Mouse (Mus musculus): Measurements from ENCODE around the gene Eefsec. TPM values are rescaled to one million over a fixed set of nuclear protein-coding genes. Genes with fewer than 3 reads are reported as not detected.

Gene Eefsec
- polyA plus RNA-seq, 1 experiment from 2014 or later: 33.7 TPM

DNA sequence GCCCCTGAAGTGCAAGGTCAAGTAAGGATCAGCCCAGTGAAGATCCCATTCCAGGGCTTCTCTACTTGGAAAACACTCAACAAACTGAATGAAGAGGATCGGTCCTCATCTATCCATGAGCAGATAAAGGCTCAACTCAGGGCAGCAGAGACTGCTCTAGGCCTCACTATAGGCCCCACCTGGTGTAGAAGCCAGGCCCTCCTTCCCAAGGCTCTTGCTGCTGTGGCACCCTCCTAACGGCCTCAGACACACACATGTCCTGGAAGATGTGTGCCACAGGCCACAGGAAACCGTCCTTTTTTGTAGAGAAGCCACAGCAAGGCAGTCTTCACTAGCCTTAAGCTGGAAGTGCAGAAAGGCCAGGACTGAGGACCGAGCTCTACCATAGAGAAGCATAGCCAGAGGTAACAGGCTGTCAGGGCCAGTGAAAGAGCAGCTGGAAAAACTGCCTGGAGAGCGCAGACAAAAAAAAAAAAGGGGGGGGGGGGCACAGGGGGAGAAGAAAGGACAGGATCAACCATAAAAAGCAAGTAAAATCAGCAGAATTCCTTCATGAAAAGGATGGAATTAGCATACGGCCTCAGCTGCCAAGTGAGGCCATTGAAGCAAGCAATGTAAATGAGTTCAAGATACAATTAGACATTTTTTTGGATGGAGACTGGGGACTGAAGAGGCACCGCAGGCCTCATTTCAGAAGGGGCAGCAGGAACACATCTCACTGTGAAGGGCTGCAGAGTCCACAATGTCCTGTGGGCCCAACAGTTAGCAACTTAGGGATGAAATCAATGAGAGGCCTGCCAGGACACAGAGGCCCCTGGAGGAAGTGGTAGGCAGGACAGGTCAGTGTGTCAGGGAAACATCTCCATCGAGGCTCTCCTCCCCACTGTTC, 58.3 kb downstream of the Eefsec start:
- peak overlapping the region; percentile 28 for H3K9ac ChIP-seq (ENCODE audit: low read length)

GRCm38 (mm10) chr6:88384420-88385053, 61.8 kb downstream of the Eefsec start:
- no peak overlapping the region for H3K27ac ChIP-seq (ENCODE audit: low read depth, low read length)
- no peak overlapping the region for H3K9ac ChIP-seq (ENCODE audit: low read length)
- H3K4me1 ChIP-seq (ENCODE audit: control insufficient read depth, insufficient read depth, low read length): peaks cover 24% of the 10 kb centered on the region
- H3K9me3 ChIP-seq (ENCODE audit: control insufficient read depth, low read length): no peaks in the 10 kb centered on the region
- WGBS: 64% methylated on average over 8 of the region's 8 CpGs
- H3K4me2 ChIP-seq: no peak overlapping the region
- no peaks in the 10 kb centered on the region for H3K36me3 ChIP-seq (ENCODE audit: control insufficient read depth, insufficient read depth, low read length)
- no peak for DNase-seq (ENCODE audit: low spot score, missing footprints)
- no peak overlapping the region for H3K4me3 ChIP-seq (ENCODE audit: low read depth, low read length)
- no peaks in the 10 kb centered on the region for H3K27me3 ChIP-seq (ENCODE audit: control insufficient read depth, insufficient read depth, low read length)
- no peak for ATAC-seq (ENCODE audit: low FRiP score)

More for the DNA sequence above, 58.3 kb downstream of the Eefsec start:
- Histone ChIP-seq H3K4me1 (ENCODE audit: control insufficient read depth, insufficient read depth, low read length) (peaks cover 24% of the 10 kb centered on the region), H3K27me3 (ENCODE audit: control insufficient read depth, insufficient read depth, low read length) (no peaks in the 10 kb centered on the region), H3K4me3 (ENCODE audit: low read depth, low read length) (no peak overlapping the region), H3K9me3 (ENCODE audit: control insufficient read depth, low read length) (no peaks in the 10 kb centered on the region), H3K36me3 (ENCODE audit: control insufficient read depth, insufficient read depth, low read length) (no peaks in the 10 kb centered on the region), H3K27ac (ENCODE audit: low read depth, low read length) (peak overlapping the region; percentile 80), H3K4me2 (peak overlapping the region; percentile 6; the same call in 1 of the 2 replicates)
- DNase-seq (ENCODE audit: low spot score, missing footprints): peak; percentile 85
- 33% methylated on average over 8 of the region's 8 CpGs for WGBS
- peak; percentile 75 for ATAC-seq (ENCODE audit: low FRiP score)

GRCm38 (mm10) chr6:88383734-88384133, 62.6 kb downstream of the Eefsec start:
- ATAC-seq (ENCODE audit: low FRiP score): no peak

GRCm38 (mm10) chr6:88379756-88380155, 66.6 kb downstream of the Eefsec start:
- 44% methylated on average over 3 of the region's 3 CpGs for WGBS
- ATAC-seq (ENCODE audit: low FRiP score): no peak

More at GRCm38 (mm10) chr6:88383734-88384133, 62.6 kb downstream of the Eefsec start:
- Histone ChIP-seq H3K27ac (ENCODE audit: low read depth, low read length) (no peak overlapping the region), H3K27me3 (ENCODE audit: control insufficient read depth, insufficient read depth, low read length) (no peaks in the 10 kb centered on the region), H3K4me2 (no peak overlapping the region), H3K9me3 (ENCODE audit: control insufficient read depth, low read length) (no peaks in the 10 kb centered on the region), H3K4me1 (ENCODE audit: control insufficient read depth, insufficient read depth, low read length) (peaks cover 21% of the 10 kb centered on the region), H3K36me3 (ENCODE audit: control insufficient read depth, insufficient read depth, low read length) (no peaks in the 10 kb centered on the region), H3K4me3 (ENCODE audit: low read depth, low read length) (no peak overlapping the region), H3K9ac (ENCODE audit: low read length) (no peak overlapping the region)
- DNase-seq (ENCODE audit: low spot score, missing footprints): no peak

DNA sequence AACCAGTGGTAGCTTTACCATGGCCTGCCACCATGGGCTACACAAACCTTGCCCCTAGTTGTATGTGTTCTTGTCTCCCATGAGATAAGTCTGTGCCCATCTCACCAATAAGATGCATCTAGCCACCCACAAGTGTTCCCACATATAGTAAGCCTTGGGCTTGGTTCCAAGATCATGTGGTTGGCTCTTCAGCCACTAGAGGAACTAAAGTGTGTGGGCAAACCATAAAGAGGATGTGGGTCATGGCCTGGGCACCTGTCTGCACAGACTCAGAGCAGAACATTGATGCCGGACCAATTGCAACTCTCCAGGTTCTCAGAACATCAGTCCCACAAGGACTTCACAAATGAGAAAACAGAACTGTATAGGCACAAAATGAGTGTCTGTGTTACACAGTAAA, 67.5 kb downstream of the Eefsec start:
- DNase-seq (ENCODE audit: low spot score, missing footprints) (no peak), ATAC-seq (ENCODE audit: low FRiP score) (no peak)
- WGBS: 93% methylated on average over 1 of the region's 1 CpGs
- no peak overlapping the region for H3K4me3 ChIP-seq (ENCODE audit: low read depth, low read length)
- H3K27me3 ChIP-seq (ENCODE audit: control insufficient read depth, insufficient read depth, low read length): no peaks in the 10 kb centered on the region
- no peak overlapping the region for H3K9ac ChIP-seq (ENCODE audit: low read length)
- no peaks in the 10 kb centered on the region for H3K4me1 ChIP-seq (ENCODE audit: control insufficient read depth, insufficient read depth, low read length)
- H3K4me2 ChIP-seq: no peak overlapping the region
- H3K27ac ChIP-seq (ENCODE audit: low read depth, low read length): no peak overlapping the region
- H3K36me3 ChIP-seq (ENCODE audit: control insufficient read depth, insufficient read depth, low read length): no peaks in the 10 kb centered on the region
- no peaks in the 10 kb centered on the region for H3K9me3 ChIP-seq (ENCODE audit: control insufficient read depth, low read length)

More at GRCm38 (mm10) chr6:88379756-88380155, 66.6 kb downstream of the Eefsec start:
- Histone ChIP-seq H3K4me2 (no peak overlapping the region), H3K4me1 (ENCODE audit: control insufficient read depth, insufficient read depth, low read length) (peaks cover 4% of the 10 kb centered on the region), H3K36me3 (ENCODE audit: control insufficient read depth, insufficient read depth, low read length) (no peaks in the 10 kb centered on the region), H3K4me3 (ENCODE audit: low read depth, low read length) (no peak overlapping the region), H3K27ac (ENCODE audit: low read depth, low read length) (no peak overlapping the region), H3K27me3 (ENCODE audit: control insufficient read depth, insufficient read depth, low read length) (no peaks in the 10 kb centered on the region), H3K9me3 (ENCODE audit: control insufficient read depth, low read length) (no peaks in the 10 kb centered on the region), H3K9ac (ENCODE audit: low read length) (no peak overlapping the region)
- DNase-seq (ENCODE audit: low spot score, missing footprints): no peak

DNA sequence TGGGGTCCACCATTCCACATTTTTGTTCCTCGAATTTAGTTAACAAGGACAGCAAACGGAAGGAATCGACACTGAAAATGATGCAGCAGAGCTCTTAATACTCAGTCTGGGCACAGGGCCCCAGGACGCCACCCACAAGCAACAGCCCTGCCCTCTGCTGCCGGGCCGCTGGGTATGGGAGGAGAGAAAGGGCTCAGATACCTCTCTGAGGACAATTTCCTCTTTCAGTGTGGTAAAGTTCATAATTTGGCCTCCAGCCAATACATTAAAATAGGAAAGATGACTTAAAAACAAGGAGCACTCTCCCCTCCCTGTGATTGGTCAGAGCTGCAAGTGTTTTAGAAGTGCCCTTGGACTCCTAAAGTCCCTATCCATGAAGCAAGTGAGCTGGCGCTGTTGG, 72.1 kb downstream of the Eefsec start:
- Histone ChIP-seq H3K4me2 (no peak overlapping the region), H3K36me3 (ENCODE audit: control insufficient read depth, insufficient read depth, low read length) (no peaks in the 10 kb centered on the region), H3K4me3 (ENCODE audit: low read depth, low read length) (no peak overlapping the region), H3K27me3 (ENCODE audit: control insufficient read depth, insufficient read depth, low read length) (no peaks in the 10 kb centered on the region), H3K9me3 (ENCODE audit: control insufficient read depth, low read length) (no peaks in the 10 kb centered on the region), H3K9ac (ENCODE audit: low read length) (no peak overlapping the region), H3K4me1 (ENCODE audit: control insufficient read depth, insufficient read depth, low read length) (no peaks in the 10 kb centered on the region), H3K27ac (ENCODE audit: low read depth, low read length) (no peak overlapping the region)
- no peak for DNase-seq (ENCODE audit: low spot score, missing footprints)
- 82% methylated on average over 7 of the region's 7 CpGs for WGBS
- ATAC-seq (ENCODE audit: low FRiP score): no peak

DNA sequence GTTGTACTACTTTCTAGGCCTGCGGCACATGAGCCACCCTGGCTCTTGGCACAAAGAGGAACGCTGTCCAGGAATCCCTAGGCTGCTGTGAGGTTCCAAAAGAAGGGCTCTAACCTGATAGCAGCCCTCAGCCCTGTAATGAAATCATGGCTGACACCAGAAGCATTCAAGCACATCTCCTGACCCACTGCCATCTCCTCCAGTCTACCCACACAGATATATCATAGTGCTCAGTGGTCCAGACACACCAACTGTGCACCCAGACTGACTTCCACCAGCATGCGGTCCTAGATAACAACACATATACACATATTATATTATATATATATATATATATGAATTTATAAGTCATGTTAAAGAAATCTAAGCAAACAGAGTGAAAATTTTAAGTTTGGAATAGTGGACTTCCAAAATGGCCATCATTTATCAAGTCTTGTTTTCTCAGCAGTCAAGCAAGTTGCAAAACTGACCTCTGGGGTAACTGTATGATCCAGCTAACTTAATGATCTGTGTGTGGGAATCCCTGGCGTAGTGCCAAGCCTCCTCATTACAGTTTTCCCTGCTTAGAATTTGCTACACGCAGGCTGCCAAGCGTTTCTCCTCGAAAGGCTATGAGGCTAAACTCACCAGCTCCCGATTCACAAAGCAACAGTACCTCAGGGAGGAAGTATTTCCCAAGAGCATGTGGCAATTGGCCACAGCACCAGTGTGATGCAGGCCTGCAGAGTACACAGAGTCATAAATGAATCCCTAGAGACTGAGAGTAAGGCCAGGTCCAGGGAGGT, 76.3 kb downstream of the Eefsec start:
- Histone ChIP-seq H3K4me1 (ENCODE audit: control insufficient read depth, insufficient read depth, low read length) (no peaks in the 10 kb centered on the region), H3K27me3 (ENCODE audit: control insufficient read depth, insufficient read depth, low read length) (no peaks in the 10 kb centered on the region), H3K4me3 (ENCODE audit: low read depth, low read length) (no peak overlapping the region), H3K36me3 (ENCODE audit: control insufficient read depth, insufficient read depth, low read length) (no peaks in the 10 kb centered on the region), H3K27ac (ENCODE audit: low read depth, low read length) (no peak overlapping the region), H3K9ac (ENCODE audit: low read length) (no peak overlapping the region), H3K4me2 (no peak overlapping the region), H3K9me3 (ENCODE audit: control insufficient read depth, low read length) (no peaks in the 10 kb centered on the region)
- 89% methylated on average over 8 of the region's 8 CpGs for WGBS
- ATAC-seq (ENCODE audit: low FRiP score) (no peak), DNase-seq (ENCODE audit: low spot score, missing footprints) (no peak)

DNA sequence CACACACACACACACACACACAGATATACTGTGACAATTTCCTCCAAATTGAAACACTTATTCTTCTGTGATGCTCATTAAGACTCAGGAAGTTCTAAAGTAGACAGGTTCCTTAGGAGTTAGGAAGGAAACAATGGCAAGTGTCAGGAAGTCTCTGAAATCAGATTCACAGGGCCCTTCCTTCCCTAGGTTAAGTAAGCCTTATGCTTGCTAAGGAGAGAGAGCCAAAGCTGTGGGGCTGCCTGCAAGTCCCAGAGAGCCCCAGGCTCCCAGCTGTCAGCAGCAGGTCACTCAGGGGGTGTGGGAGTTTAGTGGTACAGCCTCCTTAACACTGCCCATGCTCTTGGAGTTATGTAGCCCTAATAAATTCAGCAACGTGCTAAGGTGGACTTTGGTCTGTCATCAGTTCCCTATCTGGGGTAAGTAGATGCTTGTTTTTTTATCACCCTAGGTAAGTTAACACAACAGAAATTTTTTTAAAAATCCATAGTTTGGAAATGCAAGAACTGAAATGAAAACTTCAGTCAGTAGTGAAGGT, 82.8 kb downstream of the Eefsec start:
- DNase-seq (ENCODE audit: low spot score, missing footprints) (no peak), ATAC-seq (ENCODE audit: low FRiP score) (no peak)
- Histone ChIP-seq H3K27me3 (ENCODE audit: control insufficient read depth, insufficient read depth, low read length) (no peaks in the 10 kb centered on the region), H3K4me3 (ENCODE audit: low read depth, low read length) (no peak overlapping the region), H3K36me3 (ENCODE audit: control insufficient read depth, insufficient read depth, low read length) (no peaks in the 10 kb centered on the region), H3K9me3 (ENCODE audit: control insufficient read depth, low read length) (no peaks in the 10 kb centered on the region), H3K9ac (ENCODE audit: low read length) (no peak overlapping the region), H3K4me1 (ENCODE audit: control insufficient read depth, insufficient read depth, low read length) (no peaks in the 10 kb centered on the region), H3K27ac (ENCODE audit: low read depth, low read length) (no peak overlapping the region), H3K4me2 (no peak overlapping the region)
- WGBS: 67% methylated on average over 1 of the region's 1 CpGs
